Mouse (Mus musculus) CH12.LX (cell line): ENCODE results near the gene Grik5. TPM values are rescaled to one million over a fixed set of nuclear protein-coding genes. Genes with fewer than 3 reads are reported as not detected.

ENCODE experiments used
- DNase-seq: peaks from one replicate; pipeline ENCODE4 v3.0.0-alpha.2; 2013; ENCODE audit errors: extremely low read depth
- H3K27ac ChIP-seq: 2 replicates; pipeline ENCODE4 v1.5.1; 2012; ENCODE audit warnings: low read depth, mild to moderate bottlenecking, control low read depth, moderate library complexity; ENCODE audit not compliant: insufficient read depth
- H3K27me3 ChIP-seq: replicated peaks from 2 replicates; pipeline ENCODE3; 2012; ENCODE audit warnings: inconsistent platforms
- H3K36me3 ChIP-seq, 2 experiments: replicated peaks in 1 of 2; 2 replicates each; pipeline versions ENCODE3 to v1.6.1; 2012; ENCODE audit warnings: inconsistent platforms in 1 of 2, low read length in 1 of 2, mild to moderate bottlenecking in 1 of 2, mixed read lengths in 1 of 2, moderate library complexity in 1 of 2; ENCODE audit not compliant: control insufficient read depth in 1 of 2, insufficient read depth in 1 of 2
- H3K4me1 ChIP-seq, 2 experiments: 2 replicates each; pipeline ENCODE4 v1.6.1; 2012; ENCODE audit warnings: inconsistent platforms in 1 of 2, moderate library complexity in 1 of 2; ENCODE audit not compliant: insufficient read depth in 2 of 2, control insufficient read depth in 1 of 2
- H3K4me2 ChIP-seq: 2 replicates; pipeline ENCODE4 v1.6.1; 2012; ENCODE audit warnings: low read depth, mild to moderate bottlenecking, control low read depth; ENCODE audit not compliant: poor library complexity, insufficient read depth, severe bottlenecking
- H3K4me3 ChIP-seq, 3 experiments: fragments of 150-350 bp in 1 of 3; sonication (generic) in 1 of 3; replicated peaks in 1 of 3; 2 replicates each; pipeline versions ENCODE3 to v1.5.1; 2011 to 2012; ENCODE audit warnings: low read depth in 2 of 3, low read length in 2 of 3, mild to moderate bottlenecking in 2 of 3, moderate library complexity in 2 of 3, control low read depth in 1 of 3, improper control_type of control experiment in 1 of 3, inconsistent platforms in 1 of 3, mixed read lengths in 1 of 3; ENCODE audit not compliant: poor library complexity in 1 of 3
- H3K79me2 ChIP-seq: replicated peaks from 2 replicates; pipeline ENCODE4 v1.6.1; 2012; ENCODE audit warnings: mild to moderate bottlenecking, moderate library complexity; ENCODE audit not compliant: control insufficient read depth, poor library complexity, insufficient read depth, severe bottlenecking; ENCODE audit errors: extremely low read depth
- H3K9ac ChIP-seq: 2 replicates; pipeline ENCODE4 v1.6.1; 2012; ENCODE audit warnings: low read depth, mild to moderate bottlenecking, control low read depth, moderate library complexity; ENCODE audit not compliant: insufficient read depth
- H3K9me3 ChIP-seq: replicated peaks from 2 replicates; pipeline ENCODE3; 2012; ENCODE audit warnings: low read length, inconsistent platforms, mixed read lengths
- CHD1 ChIP-seq: IDR thresholded peaks from 2 replicates; pipeline ENCODE4 v1.6.1; 2012; ENCODE audit warnings: low read depth, low read length, improper control_type of control experiment, inconsistent platforms
- CHD2 ChIP-seq: IDR thresholded peaks from 2 replicates; pipeline ENCODE4 v1.6.1; 2011; ENCODE audit warnings: low read length, improper control_type of control experiment
- EP300 ChIP-seq: IDR thresholded peaks from 2 replicates; pipeline ENCODE4 v1.6.1; 2011; ENCODE audit warnings: low read length, improper control_type of control experiment
- ETS1 ChIP-seq: conservative IDR thresholded peaks from 2 replicates; pipeline ENCODE4 v1.6.1; 2012; ENCODE audit warnings: low read depth, mild to moderate bottlenecking, inconsistent platforms, low read length, improper control_type of control experiment, moderate library complexity
- HCFC1 ChIP-seq: IDR thresholded peaks from 2 replicates; pipeline ENCODE4 v1.6.1; 2012; ENCODE audit warnings: low read depth, mild to moderate bottlenecking, inconsistent platforms, low read length, improper control_type of control experiment
- IRF4 ChIP-seq: IDR thresholded peaks from 2 replicates; pipeline ENCODE4 v1.6.1; 2014; ENCODE audit warnings: low read depth, mild to moderate bottlenecking, inconsistent platforms, low read length, improper control_type of control experiment
- JUND ChIP-seq: conservative IDR thresholded peaks from 2 replicates; pipeline ENCODE4 v1.6.1; 2011; ENCODE audit warnings: low read depth, low read length, improper control_type of control experiment
- MAFK ChIP-seq: IDR thresholded peaks from 2 replicates; pipeline ENCODE4 v1.6.1; 2011; ENCODE audit warnings: low read length, improper control_type of control experiment; ENCODE audit not compliant: insufficient replicate concordance
- MEF2A ChIP-seq: IDR thresholded peaks from 2 replicates; pipeline ENCODE4 v1.6.1; 2014; ENCODE audit warnings: low read depth, mild to moderate bottlenecking, inconsistent platforms, low read length, improper control_type of control experiment, borderline replicate concordance
- NELFE ChIP-seq: IDR thresholded peaks from 2 replicates; pipeline ENCODE4 v1.6.1; 2011; ENCODE audit warnings: low read depth, low read length, improper control_type of control experiment
- NRF1 ChIP-seq: IDR thresholded peaks from 2 replicates; pipeline ENCODE4 v1.6.1; 2014; ENCODE audit warnings: low read depth, mild to moderate bottlenecking, inconsistent platforms, low read length, improper control_type of control experiment, moderate library complexity
- RCOR1 ChIP-seq: conservative IDR thresholded peaks from 2 replicates; pipeline ENCODE4 v1.6.1; 2012; ENCODE audit warnings: low read depth, mild to moderate bottlenecking, inconsistent platforms, low read length, improper control_type of control experiment
- SMC3 ChIP-seq: IDR thresholded peaks from 2 replicates; pipeline ENCODE4 v1.6.1; 2011; ENCODE audit warnings: low read depth, low read length, improper control_type of control experiment
- USF1 ChIP-seq: IDR thresholded peaks from 2 replicates; pipeline ENCODE4 v1.6.1; 2014; ENCODE audit warnings: low read depth, mild to moderate bottlenecking, inconsistent platforms, low read length, improper control_type of control experiment
- USF2 ChIP-seq: conservative IDR thresholded peaks from 2 replicates; pipeline ENCODE4 v1.6.1; 2011; ENCODE audit warnings: low read depth, low read length, improper control_type of control experiment
- ZKSCAN1 ChIP-seq: IDR thresholded peaks from 2 replicates; pipeline ENCODE4 v1.6.1; 2012; ENCODE audit warnings: low read depth, inconsistent platforms, low read length, improper control_type of control experiment, borderline replicate concordance
- dilution Hi-C: fragments of 300-500 bp; cut with MboI; formaldehyde crosslinking; loops from 2 replicates; pipeline ENCODE4 v1.14.3; 2020; ENCODE audit warnings: low sequenced_read_pairs; ENCODE audit not compliant: extremely low pct_unique_long_range_greater_than_20kb, extremely low pct_ligation_motif_present
- in situ Hi-C: fragments of 300-500 bp; cut with MboI; formaldehyde crosslinking; loops from 3 replicates; pipeline ENCODE4 v1.14.3; 2019; ENCODE audit warnings: low sequenced_read_pairs, low pct_ligation_motif_present, low pct_unique_long_range_greater_than_20kb, mixed read lengths
- polyA plus RNA-seq: library from polyadenylated mRNA; unstranded; fragments of >175 nt; gene quantifications from 2 replicates; pipeline ENCODE4 v1.2.1, GENCODE M21; 2012; ENCODE audit warnings: low read depth; ENCODE audit not compliant: insufficient read length
- total RNA-seq, 2 experiments: library from RNA; depleted of rRNA; stranded (reverse); fragments of 300-350 nt in 1 of 2; fragments of >200 nt in 1 of 2; gene quantifications; 2 replicates each; pipeline ENCODE4 v1.2.3; 2012 to 2014

Grik5 gene
- total and polyA plus RNA-seq, 3 experiments, result 1.0 to 2.1 (median 1.5) TPM

GRCm38 (mm10) chr7:25052587-25052986, 19.6 kb downstream of the Grik5 start:
- in situ Hi-C loops (no loop called here), dilution Hi-C loops (no loop called here)
- Histone ChIP-seq H3K27ac (no peak overlapping the region), H3K27me3 (peaks cover 3% of the 10 kb centered on the region), H3K4me1 (peaks cover 6 to 17% of the 10 kb centered on the region in 2 experiments; a peak in 3 of 4 replicates), H3K79me2 (no peaks in the 10 kb centered on the region), H3K4me2 (no peak overlapping the region), H3K4me3 (no peak overlapping the region), H3K9me3 (no peaks in the 10 kb centered on the region), H3K9ac (no peak overlapping the region), H3K36me3 (no peaks in the 10 kb centered on the region)
- no peak for DNase-seq
- TF ChIP-seq NELFE (no peak), MAFK (no peak), NRF1 (no peak), USF1 (no peak), SMC3 (no peak), USF2 (no peak), ETS1 (no peak), RCOR1 (no peak), IRF4 (no peak), EP300 (no peak), ZKSCAN1 (no peak), CHD1 (no peak), JUND (no peak), CHD2 (no peak), HCFC1 (no peak)

- no peak overlapping the region for H3K4me3 ChIP-seq
- no peaks in the 10 kb centered on the region for H3K79me2 ChIP-seq
- H3K4me1 ChIP-seq, result peaks cover 6 to 17% of the 10 kb centered on the region in 2 experiments; a peak in 3 of 4 replicates
- TF ChIP-seq MAFK (peak; percentile 65; the same call in 1 of the 2 replicates), RCOR1 (no peak), MEF2A (no peak)
- H3K9ac ChIP-seq, result no peak overlapping the region
- peaks cover 3% of the 10 kb centered on the region for H3K27me3 ChIP-seq
- in situ Hi-C loops (no loop called here), dilution Hi-C loops (no loop called here)
- H3K4me2 ChIP-seq, result peak overlapping the region; percentile 5; the same call in 1 of the 2 replicates
- peak; percentile 67 for DNase-seq
- peaks cover 0 to 4% of the 10 kb centered on the region in 2 experiments for H3K36me3 ChIP-seq
- no peak overlapping the region for H3K27ac ChIP-seq
- no peaks in the 10 kb centered on the region for H3K9me3 ChIP-seq
Measured at GRCm38 (mm10) chr7:25049295-25049930, 22.7 kb downstream of the Grik5 start.
